Mouse (Mus musculus) urinary bladder, postnatal 10 days (tissue): ENCODE data around the gene Zfyve26.
"Not testable (repeated sequence)": the region's sequence is repeated elsewhere in the genome, so short reads cannot be mapped to it uniquely, and the experiment has no call there.

Experiments used
- DNase-seq: peaks from one replicate; pipeline ENCODE4 v3.0.0; 2022; ENCODE audit warnings: low spot score

Zfyve26 gene

GRCm38 (mm10) chr12:79260154-79260553 lies 36.0 kb downstream of the Zfyve26 start:
- DNase-seq = no peak

GRCm38 (mm10) chr12:79254975-79255374 lies 41.1 kb downstream of the Zfyve26 start:
- no peak for DNase-seq

- no peak for DNase-seq
Observed at GRCm38 (mm10) chr12:79253294-79254053, 42.6 kb downstream of the Zfyve26 start.

GRCm38 (mm10) chr12:79248110-79248509 lies 48.0 kb downstream of the Zfyve26 start:
- DNase-seq = no peak

DNA sequence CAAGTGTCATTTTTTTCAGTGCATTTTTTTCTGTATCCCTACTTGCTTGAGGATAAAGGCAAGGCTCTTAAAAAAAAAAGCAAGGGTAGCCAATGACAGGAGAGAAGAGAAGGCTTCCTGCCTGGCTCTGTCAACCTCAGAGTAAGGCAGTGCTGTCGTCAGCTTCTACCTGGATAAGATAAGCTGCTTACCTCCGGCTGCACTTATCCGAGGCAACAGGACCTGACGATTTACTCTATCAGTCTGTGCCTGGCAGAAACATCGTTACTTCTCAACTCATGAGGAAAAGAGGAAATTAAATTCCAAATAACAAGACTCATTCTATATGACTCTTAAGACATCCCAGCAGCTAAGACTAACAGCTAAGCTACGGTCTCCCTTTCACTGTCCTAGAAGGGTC lies 53.2 kb downstream of the Zfyve26 start:
- DNase-seq = no peak

GRCm38 (mm10) chr12:79241985-79242384 lies 54.1 kb downstream of the Zfyve26 start:
- no peak for DNase-seq

GRCm38 (mm10) chr12:79235485-79236080 lies 60.5 kb downstream of the Zfyve26 start:
- DNase-seq = no peak

- no peak for DNase-seq
Observed at GRCm38 (mm10) chr12:79217511-79217910, 78.6 kb downstream of the Zfyve26 start.

- DNase-seq = no peak
Observed at GRCm38 (mm10) chr12:79211447-79211846, 84.7 kb downstream of the Zfyve26 start.

GRCm38 (mm10) chr12:79208703-79209464 lies 87.2 kb downstream of the Zfyve26 start, which contains the start of gene Rdh12:
Rdh12 (plus strand) TSS chr12:79208914.
- no peak for DNase-seq

- no peak for DNase-seq
Observed at GRCm38 (mm10) chr12:79201882-79202281, 94.2 kb downstream of the Zfyve26 start.

DNA sequence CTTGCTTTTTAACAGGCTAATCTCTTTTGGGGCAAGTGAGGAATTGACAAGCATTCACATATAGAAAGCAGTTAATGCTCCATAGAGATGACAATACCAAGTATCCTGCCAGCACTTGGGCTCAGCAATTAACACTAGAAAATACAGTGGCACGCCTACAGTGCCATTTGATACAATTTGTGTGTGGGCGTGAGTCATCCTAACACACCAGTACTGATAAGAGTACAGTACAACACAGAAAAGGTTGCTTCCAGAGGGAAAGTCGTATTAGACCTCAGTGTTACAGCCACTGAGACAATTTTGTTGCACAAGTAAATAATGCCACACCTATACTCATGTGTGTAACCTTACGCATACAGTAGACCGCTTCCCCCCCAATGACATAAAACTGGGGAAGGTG lies 99.0 kb downstream of the Zfyve26 start:
- no peak for DNase-seq

- DNase-seq = no peak
Observed at GRCm38 (mm10) chr12:79193441-79193840, 102.7 kb downstream of the Zfyve26 start.

- DNase-seq = no peak
Observed at GRCm38 (mm10) chr12:79192193-79192592, 103.9 kb downstream of the Zfyve26 start, which contains the start of gene Rdh11. Rdh11 (minus strand) TSS chr12:79192293.

DNA sequence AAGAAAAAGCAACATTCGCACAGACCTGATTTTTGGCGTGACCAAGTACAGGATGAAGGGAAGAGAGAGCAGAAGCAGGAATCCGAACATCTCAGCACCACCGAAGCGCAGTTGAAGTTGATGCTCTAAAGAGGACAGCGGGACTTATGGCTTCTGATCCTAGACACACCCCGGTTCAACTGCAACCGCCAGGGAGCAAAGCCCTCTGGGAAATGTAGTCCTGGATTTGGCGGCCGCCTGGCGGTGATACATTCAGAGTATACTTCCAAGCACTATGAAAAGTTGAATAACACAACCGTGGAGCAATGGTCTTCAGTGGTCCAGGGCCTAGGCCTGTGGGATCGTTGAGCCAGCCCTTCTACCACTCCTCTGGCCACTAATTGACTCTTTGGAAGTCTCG lies 104.4 kb downstream of the Zfyve26 start:
- DNase-seq = peak; percentile 16

DNA sequence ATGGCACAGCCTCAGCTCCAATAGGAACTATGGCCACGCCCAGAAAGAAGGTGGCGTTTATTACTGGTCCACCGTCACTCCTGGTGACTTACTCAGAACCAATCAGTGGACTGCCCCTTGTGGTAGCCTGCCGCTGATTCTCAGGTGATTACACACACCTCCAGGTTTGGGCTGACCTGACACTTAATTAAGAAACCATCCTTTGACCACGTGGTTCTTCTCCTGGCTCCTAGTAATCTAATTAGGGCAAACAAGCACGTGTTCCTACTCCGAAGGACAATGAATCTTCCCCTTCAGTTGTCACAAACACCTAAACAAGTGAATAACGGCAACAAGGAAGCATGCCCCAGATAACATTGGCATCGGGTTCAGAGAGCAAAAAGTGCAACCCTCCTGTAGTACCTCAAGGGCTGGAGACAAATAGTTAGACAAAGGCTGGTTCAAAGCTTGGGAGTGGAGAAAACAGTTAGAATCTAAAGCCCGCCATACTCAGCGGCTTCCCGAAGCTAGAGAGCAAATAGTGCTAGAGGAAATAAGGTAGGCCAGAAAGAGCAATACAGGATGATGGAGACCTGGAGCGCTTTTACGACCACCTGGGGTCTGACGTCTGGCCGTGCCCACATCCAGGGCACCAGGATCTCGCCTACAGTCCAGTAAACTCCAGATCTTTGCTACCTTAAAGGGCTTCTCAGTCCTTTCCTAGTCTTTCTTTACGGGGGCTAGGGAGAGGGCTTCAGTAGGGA lies 105.0 kb downstream of the Zfyve26 start:
- no peak for DNase-seq

DNA sequence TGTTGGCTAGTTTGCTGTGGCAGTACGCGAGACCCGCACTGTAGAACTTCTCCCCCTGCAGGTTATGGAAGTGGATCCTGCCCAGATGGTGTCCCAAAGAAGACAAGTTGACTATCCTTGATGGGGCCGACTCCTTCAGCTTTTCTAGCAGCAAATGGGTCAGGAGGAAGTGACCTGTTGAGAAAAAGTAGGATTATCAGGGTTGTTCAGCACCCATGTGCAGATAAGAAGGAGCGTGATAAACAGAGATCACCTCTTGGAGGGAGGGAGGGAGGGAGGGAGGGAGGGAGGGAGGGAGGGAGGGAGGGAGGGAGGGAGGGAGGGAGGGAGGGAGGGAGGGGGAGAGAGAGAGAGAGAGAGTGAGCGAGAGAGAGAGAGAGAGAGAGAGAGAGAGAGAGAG lies 110.9 kb downstream of the Zfyve26 start:
- DNase-seq = not testable (repeated sequence)
